Mouse (Mus musculus) liver, embryonic 14.5 days (tissue): Measurements from ENCODE around the gene Leng8. TPM values are rescaled to one million over a fixed set of nuclear protein-coding genes. Genes with fewer than 3 reads are reported as not detected.
A peak's percentile ranks its signal among the peaks of the same experiment; 100 is the strongest.

Experiments used
- ATAC-seq: fragments of 200-750 bp; cut with Nextera tagmentation; 2 replicates; pipeline ENCODE4 v1.8.0; 2017; ENCODE audit warnings: moderate number of reproducible peaks, mild to moderate bottlenecking, moderate library complexity; ENCODE audit not compliant: insufficient read depth
- DNase-seq, 3 experiments: peaks; one replicate each; pipeline ENCODE4 v3.0.0-alpha.2; 2012 to 2013; ENCODE audit warnings: low read depth in 3 of 3, low spot score in 3 of 3
- H3K27ac ChIP-seq: fragments of 300-500 bp; sonication (generic); 2 replicates; pipeline ENCODE4 v1.5.1; 2014; ENCODE audit warnings: moderate library complexity, mild to moderate bottlenecking, control low read depth, inconsistent platforms
- H3K27me3 ChIP-seq: fragments of 300-500 bp; sonication (generic); 2 replicates; pipeline ENCODE4 v1.6.1; 2014; ENCODE audit warnings: mild to moderate bottlenecking, low read length, moderate library complexity; ENCODE audit not compliant: control insufficient read depth, insufficient read depth
- H3K36me3 ChIP-seq: fragments of 300-500 bp; sonication (generic); replicated peaks from 2 replicates; pipeline ENCODE4 v1.6.1; 2014; ENCODE audit warnings: low read depth; ENCODE audit not compliant: control insufficient read depth, insufficient read depth
- H3K4me1 ChIP-seq, 2 experiments: fragments of 200-500 bp in 1 of 2; fragments of 300-500 bp in 1 of 2; sonication (generic) in 1 of 2; replicated peaks; 2 replicates each; pipeline ENCODE4 v1.6.1; 2012 to 2014; ENCODE audit warnings: antibody characterized with exemption in 1 of 2, inconsistent platforms in 1 of 2, low read length in 1 of 2; ENCODE audit not compliant: control insufficient read depth in 2 of 2, insufficient read depth in 2 of 2
- H3K4me2 ChIP-seq: fragments of 300-500 bp; sonication (generic); 2 replicates; pipeline ENCODE4 v1.6.1; 2014; ENCODE audit warnings: low read depth, mild to moderate bottlenecking, control low read depth, moderate library complexity
- H3K4me3 ChIP-seq, 2 experiments: fragments of 200-500 bp in 1 of 2; fragments of 300-500 bp in 1 of 2; sonication (generic) in 1 of 2; 2 replicates each; pipeline ENCODE4 v1.5.1; 2012 to 2014; ENCODE audit warnings: low read depth in 2 of 2, low read length in 2 of 2, mild to moderate bottlenecking in 2 of 2, control low read depth in 1 of 2, inconsistent platforms in 1 of 2, moderate library complexity in 1 of 2; ENCODE audit not compliant: insufficient read depth in 1 of 2
- H3K9ac ChIP-seq: fragments of 300-500 bp; sonication (generic); replicated peaks from 2 replicates; pipeline ENCODE4 v1.6.1; 2014; ENCODE audit warnings: mild to moderate bottlenecking, control low read depth, moderate library complexity
- H3K9me3 ChIP-seq: fragments of 300-500 bp; sonication (generic); 2 replicates; pipeline ENCODE4 v1.6.1; 2016; ENCODE audit warnings: low read length, mixed read lengths; ENCODE audit not compliant: control insufficient read depth
- CTCF ChIP-seq: IDR thresholded peaks from 2 replicates; pipeline ENCODE4 v1.5.1; 2016; ENCODE audit warnings: antibody characterized with exemption, low read depth, control low read depth
- EP300 ChIP-seq: IDR thresholded peaks from 2 replicates; pipeline ENCODE4 v1.6.1; 2016; ENCODE audit warnings: antibody characterized with exemption, low read depth
- WGBS: fragments of 180-500 bp; shearing (Covaris S2); extraction: QIAGEN DNeasy Blood & Tissue Kit; methylation state at CpG from one replicate; pipeline ENCODE4 v1.1.7; 2014; ENCODE audit not compliant: insufficient replicate concordance; 5-methylcytosine and 5-hydroxymethylcytosine counted together
- polyA plus RNA-seq, 2 experiments: library from polyadenylated mRNA; depleted of rRNA in 1 of 2; stranded (reverse) in 1 of 2; unstranded in 1 of 2; fragments of >200 nt; fragmentation: Nextera tagmentation in 1 of 2; extraction: Ambion mirVana in 1 of 2; gene quantifications; 2 replicates each; pipeline versions ENCODE4 v1.2.1 to v1.2.3; 2012 to 2014

Leng8 gene
- polyA plus RNA-seq, 2 experiments, result 12.5 to 52.6 TPM

- WGBS, result 47% methylated on average over 8 of the region's 8 CpGs
- no peak for DNase-seq
- Histone ChIP-seq H3K36me3 (no peaks in the 10 kb centered on the region), H3K4me3 (no peak overlapping the region), H3K4me1 (no peaks in the 10 kb centered on the region), H3K27ac (no peak overlapping the region), H3K9ac (no peak overlapping the region), H3K9me3 (no peaks in the 10 kb centered on the region), H3K27me3 (peaks cover 26% of the 10 kb centered on the region), H3K4me2 (no peak overlapping the region)
- TF ChIP-seq CTCF, result no peak
- TF ChIP-seq EP300, result no peak
- no peak for ATAC-seq
These were observed 19.6 kb upstream of the Leng8 start for GRCm38 (mm10) chr7:4117050-4117814.

DNA sequence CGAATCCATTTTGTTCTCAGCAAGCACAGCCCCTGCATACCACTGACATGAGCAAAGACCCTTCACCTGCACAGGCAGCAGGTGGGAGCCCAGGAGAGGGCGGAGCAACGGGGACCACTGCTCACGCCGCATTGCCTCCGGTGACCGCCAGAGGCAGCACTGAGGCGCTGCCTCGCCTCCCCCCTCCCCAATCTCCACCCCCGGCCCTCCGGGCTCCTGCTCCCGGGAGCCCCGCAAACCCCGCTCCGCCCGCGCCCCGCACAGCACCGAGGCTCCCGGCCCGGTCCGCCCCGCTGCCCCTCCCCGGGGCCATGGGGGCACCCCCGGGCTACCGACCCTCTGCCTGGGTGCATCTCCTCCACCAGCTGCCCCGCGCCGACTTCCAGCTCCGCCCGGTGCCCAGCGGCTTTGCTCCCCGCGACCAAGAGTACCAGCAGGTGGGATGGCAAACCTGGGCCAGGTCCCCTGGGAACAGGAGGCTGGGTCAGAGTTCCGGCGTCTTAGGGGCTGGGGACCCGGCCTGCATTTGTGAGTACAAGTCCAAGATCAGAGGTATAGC is 17.4 kb upstream of the Leng8 start, which contains the start of gene Ttyh1:
TSS of gene Ttyh1 (plus strand) at position 65 of the 559 bp plus-strand sequence.
- no peak within 1 kb of the TSS for H3K4me3 ChIP-seq
- H3K9ac ChIP-seq, result no peak within 1 kb of the TSS
- DNase-seq, result no peak

DNA sequence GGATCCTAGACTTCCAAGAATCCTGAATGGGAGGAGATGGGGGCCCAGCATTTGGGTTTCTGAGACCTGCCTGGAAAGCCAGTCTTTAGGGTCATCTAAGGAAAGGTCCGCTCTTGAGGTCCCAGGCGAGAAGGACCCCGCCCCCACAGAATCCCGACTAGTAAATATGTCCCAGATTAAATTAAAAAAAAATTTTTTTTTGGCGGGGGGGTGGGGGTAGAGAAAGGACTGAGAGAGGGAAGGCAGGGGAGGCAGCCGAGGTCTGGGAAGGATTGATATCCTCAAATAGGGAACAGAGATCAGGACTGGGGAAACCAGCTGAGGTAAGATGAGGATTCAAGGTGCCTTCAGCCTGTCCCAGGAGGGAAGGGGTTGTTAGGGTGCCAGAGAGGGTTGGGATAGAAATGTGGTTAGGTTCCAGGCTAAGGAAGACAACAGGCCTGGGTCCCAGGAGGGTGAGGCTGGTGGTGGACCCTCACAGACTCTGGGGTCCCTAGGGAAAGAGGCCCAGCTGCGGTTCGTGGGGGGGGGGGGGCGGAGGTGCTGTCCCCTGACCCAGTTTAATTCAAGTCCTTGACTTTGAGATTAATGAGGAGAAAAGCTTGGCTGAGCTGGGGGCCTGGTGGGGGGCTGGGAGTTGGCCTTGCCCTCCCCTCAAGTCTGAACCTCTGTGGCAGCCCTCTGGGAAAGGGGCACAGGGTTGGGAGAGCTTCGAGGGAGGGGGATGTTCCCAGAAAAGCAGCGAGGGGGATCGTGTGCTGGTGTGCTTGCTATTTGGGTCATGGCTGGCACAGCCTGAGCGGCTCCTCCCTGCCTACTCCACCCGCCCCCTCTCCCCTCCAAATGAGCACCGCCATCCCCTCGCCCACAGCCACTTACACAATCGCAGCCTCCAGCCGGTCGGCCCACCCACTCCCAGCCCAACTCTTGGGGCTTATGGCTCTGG is 16.6 kb upstream of the Leng8 start:
- Histone ChIP-seq H3K4me2 (no peak overlapping the region), H3K9me3 (no peaks in the 10 kb centered on the region), H3K9ac (no peak overlapping the region), H3K4me3 (no peak overlapping the region), H3K4me1 (no peaks in the 10 kb centered on the region), H3K27me3 (peaks cover 26% of the 10 kb centered on the region), H3K27ac (no peak overlapping the region), H3K36me3 (no peaks in the 10 kb centered on the region)
- 13% methylated on average over 17 of the region's 19 CpGs for WGBS
- TF ChIP-seq CTCF (no peak), EP300 (no peak)
- DNase-seq (no peak), ATAC-seq (no peak)

More for the DNA sequence above, 17.4 kb upstream of the Leng8 start, which contains the start of gene Ttyh1:
- Histone ChIP-seq H3K9me3 (no peaks in the 10 kb centered on the region), H3K4me1 (no peaks in the 10 kb centered on the region), H3K27me3 (peaks cover 26% of the 10 kb centered on the region), H3K36me3 (no peaks in the 10 kb centered on the region), H3K27ac (no peak within 1 kb of the TSS), H3K4me2 (no peak within 1 kb of the TSS; the same call in 1 of the 2 replicates)
- 2% methylated on average over 32 of the region's 37 CpGs for WGBS
- TF ChIP-seq EP300 (no peak), CTCF (peak; percentile 61)
- ATAC-seq, result no peak

DNA sequence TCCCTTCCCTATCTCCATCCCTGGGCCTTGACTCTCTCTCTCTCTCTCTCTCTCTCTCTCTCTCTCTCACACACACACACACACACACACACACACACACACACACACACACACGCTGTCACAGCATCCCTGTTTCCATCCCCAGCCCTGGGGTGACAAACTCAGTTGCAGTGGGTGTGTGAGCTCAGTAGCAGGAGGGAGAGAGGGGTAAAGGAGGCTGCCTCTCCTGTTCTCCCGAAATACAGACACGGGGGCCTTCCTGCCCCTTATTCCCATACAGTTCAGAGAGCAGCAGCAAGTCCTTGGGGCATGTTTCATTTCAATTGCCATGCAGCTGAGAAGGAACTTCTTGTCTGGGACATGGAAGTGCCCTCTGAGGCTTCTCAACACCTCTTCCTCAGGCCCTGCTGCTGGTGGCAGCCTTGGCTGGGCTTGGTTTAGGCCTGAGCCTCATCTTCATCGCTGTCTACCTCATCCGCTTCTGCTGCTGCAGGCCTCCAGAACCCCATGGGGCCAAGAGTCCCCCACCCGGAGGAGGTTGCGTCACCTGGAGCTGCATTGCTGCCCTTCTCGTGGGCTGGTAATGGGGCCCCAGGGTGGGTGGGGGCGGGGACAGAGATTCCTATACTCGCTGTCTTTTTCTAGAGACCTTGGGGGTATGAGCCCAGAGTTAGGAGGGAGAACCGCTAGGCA is 14.6 kb upstream of the Leng8 start:
- Histone ChIP-seq H3K27ac (no peak overlapping the region), H3K9me3 (no peaks in the 10 kb centered on the region), H3K9ac (no peak overlapping the region), H3K36me3 (no peaks in the 10 kb centered on the region), H3K27me3 (peaks cover 26% of the 10 kb centered on the region), H3K4me3 (no peak overlapping the region), H3K4me2 (no peak overlapping the region), H3K4me1 (no peaks in the 10 kb centered on the region)
- no peak for TF ChIP-seq CTCF
- ATAC-seq, result no peak
- DNase-seq, result no peak
- 36% methylated on average over 11 of the region's 11 CpGs for WGBS
